Mouse (Mus musculus) mammary gland, adult 2 months (tissue): ENCODE data around the gene Stx2. TPM values are rescaled to one million over a fixed set of nuclear protein-coding genes. Genes with fewer than 3 reads are reported as not detected.

Source experiments
- polyA plus RNA-seq: library from polyadenylated mRNA; depleted of rRNA; stranded (reverse); fragments of >200 nt; gene quantifications from 2 replicates; pipeline ENCODE4 v1.2.3, GENCODE M21; 2012; ENCODE audit warnings: low replicate concordance; rRNA removed

Gene Stx2
- polyA plus RNA-seq, result 39.3 and 57.4 TPM in 2 replicates

DNA sequence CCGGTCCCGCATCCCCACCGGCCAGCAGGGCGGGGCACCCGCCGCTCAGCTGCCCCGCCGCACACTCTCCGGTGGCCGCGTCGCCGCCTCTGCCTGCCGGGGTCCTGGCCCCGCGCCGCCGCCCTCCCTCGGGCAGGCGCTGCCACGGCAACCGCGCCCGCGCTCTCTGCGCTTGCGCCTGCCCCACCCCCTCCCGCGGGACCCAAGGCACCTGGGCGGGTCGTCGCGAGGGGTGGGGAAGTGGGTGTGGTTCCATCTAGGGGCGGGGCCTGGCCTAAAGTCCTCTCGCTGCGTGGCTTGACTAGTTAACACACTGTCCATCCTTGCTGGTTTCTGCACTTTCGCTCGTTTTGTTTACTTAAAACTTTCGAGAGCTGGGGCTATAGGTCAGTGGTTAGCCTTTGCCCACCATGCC is at the start of gene Stx2:
Gene Stx2 (minus strand): TSS at position 163 of the 415 bp plus-strand sequence.

DNA sequence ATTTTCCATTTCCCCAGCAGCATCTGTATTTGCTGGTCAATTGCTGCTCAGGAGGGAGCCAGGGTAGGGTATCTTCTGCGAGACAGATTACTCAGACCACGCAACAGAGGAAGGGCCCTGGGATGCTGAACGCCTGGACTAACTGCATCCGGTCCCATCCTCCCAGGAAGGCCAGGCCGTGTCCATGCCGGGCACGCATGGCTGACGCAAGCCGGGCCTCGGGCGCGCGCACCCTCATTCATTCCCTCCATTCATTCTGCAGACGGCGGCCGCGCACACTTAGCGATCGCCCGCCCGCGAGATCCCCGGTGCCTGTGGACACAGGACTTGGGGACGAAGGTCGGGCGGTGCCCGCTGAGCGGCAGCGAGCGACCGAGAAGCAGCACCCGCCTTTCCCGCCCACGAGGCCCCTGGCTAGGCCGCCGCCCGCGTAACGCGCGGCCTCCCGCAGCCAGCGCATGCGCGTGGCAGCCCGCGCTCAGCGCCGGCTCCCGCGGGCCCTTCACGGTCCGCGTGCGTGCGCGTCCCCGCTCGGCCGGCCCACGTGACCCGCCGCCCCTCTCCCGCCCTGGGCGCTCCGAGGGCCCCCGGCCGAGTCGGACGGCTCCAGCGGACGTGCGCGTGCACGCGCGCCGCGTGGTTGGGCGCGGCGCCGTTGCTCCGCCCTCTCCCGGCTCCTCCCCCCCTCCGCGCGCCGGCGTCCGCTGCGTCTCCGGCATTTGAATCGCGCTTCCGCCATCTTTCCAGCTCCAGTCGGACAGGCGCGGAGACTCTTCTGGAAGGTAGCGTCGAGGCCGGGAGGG is 11.3 kb upstream of the Stx2 start, which contains the start of gene Ran:
Gene Ran (plus strand): TSS at position 573 of the 803 bp plus-strand sequence.

DNA sequence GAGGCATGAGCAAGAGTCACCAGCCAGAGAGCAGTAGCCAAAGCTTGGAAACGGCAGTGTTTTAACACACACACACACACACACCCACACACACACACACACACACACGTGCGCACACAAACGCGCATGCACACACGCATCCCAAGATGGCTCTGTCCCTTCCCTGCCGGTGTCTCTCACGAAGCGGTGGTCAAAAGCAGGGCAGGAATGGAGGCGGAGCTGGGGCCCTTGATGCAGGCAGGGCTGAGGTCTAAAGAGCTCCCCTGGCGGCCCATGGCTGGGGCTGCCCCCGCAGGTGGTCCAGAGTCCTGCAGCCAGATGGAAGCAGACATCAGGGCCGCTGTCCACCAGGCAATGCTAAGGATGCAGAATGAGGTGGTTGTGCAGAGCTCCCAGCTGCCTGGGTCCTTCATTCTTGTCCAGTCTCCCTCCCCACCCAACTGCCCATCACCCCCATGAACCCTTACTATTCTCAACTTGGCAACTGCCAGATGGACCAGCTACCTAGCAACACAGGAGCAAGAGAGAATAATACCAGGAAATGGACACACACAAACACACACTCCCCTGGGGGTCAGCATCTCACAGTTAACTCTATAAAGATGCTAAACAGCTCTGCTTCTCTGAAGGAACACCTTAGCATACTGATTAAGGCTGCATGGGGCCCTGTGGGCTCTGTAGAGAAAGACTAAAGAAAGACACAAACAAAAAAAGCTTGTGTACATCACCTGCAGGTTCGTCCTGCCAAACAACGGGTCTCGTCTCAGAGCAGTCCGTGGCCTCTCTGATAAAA is 54.9 kb downstream of the Stx2 start, which contains the start of gene Rimbp2:
Gene Rimbp2 (minus strand): TSS at position 209 of the 793 bp plus-strand sequence.

Other genes starting within 250 kb of the Stx2 start
- gene Rimbp2, start 55.1 kb downstream of the Stx2 start, polyA plus RNA-seq, result 0.04 and 0.07 TPM in 2 replicates
- gene Ran, start 11.5 kb upstream of the Stx2 start, polyA plus RNA-seq, result 42.9 and 64.3 TPM in 2 replicates
- gene Adgrd1, start 88.2 kb upstream of the Stx2 start, polyA plus RNA-seq, result 20.0 and 21.8 TPM in 2 replicates